Mouse (Mus musculus) granulocyte monocyte progenitor cell, adult 5-6 weeks (primary cell): Measurements from ENCODE around the gene Ubr4. TPM values are rescaled to one million over a fixed set of nuclear protein-coding genes. Genes with fewer than 3 reads are reported as not detected.
A peak's percentile ranks its signal among the peaks of the same experiment; 100 is the strongest.

Experiments used
- ATAC-seq: replicated peaks from 2 replicates; pipeline ENCODE4 v1.8.0; 2016; ENCODE audit warnings: mild to moderate bottlenecking, moderate TSS enrichment, inconsistent platforms; ENCODE audit not compliant: poor library complexity, severe bottlenecking
- total RNA-seq, 2 experiments: library from RNA; stranded (forward) in 1 of 2; stranded (reverse) in 1 of 2; fragments of 200-712, 200-1000 nt in 1 of 2; fragments of >200 nt in 1 of 2; fragmentation: Nextera tagmentation in 1 of 2; gene quantifications; 2 replicates each; pipeline ENCODE4 v1.2.3; 2014 to 2017

Gene Ubr4
- total RNA-seq (2014; fragmentation: Nextera tagmentation): 91.2 and 91.4 TPM in 2 replicates
- 47.2 and 49.5 TPM in 2 replicates for total RNA-seq (2017)

GRCm38 (mm10) chr4:139351931-139352711 is at the start of gene Ubr4, which contains the start of the genes Mrto4 and Emc1:
Ubr4 (plus strand) TSS chr4:139352609.
Mrto4 (minus strand) TSS chr4:139352576.
Emc1 (plus strand) TSS chr4:139352587.
- peak; percentile 96 for ATAC-seq

GRCm38 (mm10) chr4:139305521-139305920 is 46.9 kb upstream of the Ubr4 start:
- no peak for ATAC-seq

GRCm38 (mm10) chr4:139307916-139308315 is 44.5 kb upstream of the Ubr4 start:
- peak; percentile 78 for ATAC-seq

GRCm38 (mm10) chr4:139309651-139310050 is 42.8 kb upstream of the Ubr4 start:
- no peak for ATAC-seq

GRCm38 (mm10) chr4:139310171-139310898 is 42.1 kb upstream of the Ubr4 start, which contains the start of the genes Pqlc2 and Akr7a5:
Pqlc2 (minus strand) TSS chr4:139310708.
Akr7a5 (plus strand) TSS chr4:139310744.
- ATAC-seq: peak; percentile 65

GRCm38 (mm10) chr4:139310899-139311701 is 41.3 kb upstream of the Ubr4 start:
- no peak for ATAC-seq

GRCm38 (mm10) chr4:139311707-139312106 is 40.7 kb upstream of the Ubr4 start:
- no peak for ATAC-seq

GRCm38 (mm10) chr4:139312632-139313031 is 39.8 kb upstream of the Ubr4 start:
- ATAC-seq: no peak

GRCm38 (mm10) chr4:139318449-139318848 is 34.0 kb upstream of the Ubr4 start:
- no peak for ATAC-seq

GRCm38 (mm10) chr4:139319740-139320139 is 32.7 kb upstream of the Ubr4 start:
- ATAC-seq: no peak

- ATAC-seq: peak; percentile 100
Observed at GRCm38 (mm10) chr4:139330605-139331004, 21.8 kb upstream of the Ubr4 start.

- no peak for ATAC-seq
Observed at GRCm38 (mm10) chr4:139334631-139335295, 17.6 kb upstream of the Ubr4 start.

- no peak for ATAC-seq
Observed at GRCm38 (mm10) chr4:139335507-139335906, 16.9 kb upstream of the Ubr4 start.

GRCm38 (mm10) chr4:139336822-139337483 is 15.5 kb upstream of the Ubr4 start:
- ATAC-seq: peak; percentile 80

GRCm38 (mm10) chr4:139338145-139338544 is 14.3 kb upstream of the Ubr4 start:
- no peak for ATAC-seq

GRCm38 (mm10) chr4:139340835-139341234 is 11.6 kb upstream of the Ubr4 start:
- ATAC-seq: peak; percentile 75

- ATAC-seq: no peak; the same call in 1 of the 2 replicates
Observed at GRCm38 (mm10) chr4:139341556-139342233, 10.7 kb upstream of the Ubr4 start.

- ATAC-seq: peak; percentile 43
Observed at GRCm38 (mm10) chr4:139343718-139344117, 8.7 kb upstream of the Ubr4 start.
